Mouse (Mus musculus): ENCODE results near the gene Thsd7a. TPM values are rescaled to one million over a fixed set of nuclear protein-coding genes. Genes with fewer than 3 reads are reported as not detected.

Thsd7a gene
- polyA plus RNA-seq, 1 experiment from 2014 or later = 3.6 TPM

DNA sequence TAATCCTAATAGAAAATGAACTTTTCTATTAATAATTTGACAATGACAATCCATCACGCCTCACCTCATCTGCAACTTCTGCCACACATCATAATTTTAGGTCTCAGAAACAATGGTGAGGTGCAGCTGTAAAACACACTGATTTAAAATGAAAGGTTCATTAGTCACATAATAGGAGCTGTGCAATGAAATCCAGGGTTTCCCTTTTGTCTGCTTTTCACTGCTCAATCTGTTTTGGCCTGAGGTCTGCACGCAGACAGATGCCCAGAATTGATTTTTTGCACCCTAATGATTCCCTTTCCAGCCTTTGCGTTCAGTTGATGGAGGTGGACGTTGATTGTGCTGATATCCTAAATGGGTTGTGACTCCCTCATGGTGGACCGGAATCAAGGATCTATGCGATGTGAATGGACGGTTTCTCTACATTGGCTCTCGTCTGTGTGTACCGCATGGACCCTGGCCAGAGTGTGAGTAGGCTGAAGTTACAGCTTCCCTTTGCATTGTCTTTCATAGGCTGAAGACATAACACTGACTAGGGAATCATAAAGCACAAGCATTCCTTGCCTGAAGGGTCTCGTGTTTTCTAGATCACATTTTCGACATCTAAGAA lies 120.5 kb downstream of the Thsd7a start:
- H3K9ac ChIP-seq = no peak overlapping the region
- no peaks in the 10 kb centered on the region for H3K36me3 ChIP-seq
- 85% methylated on average over 11 of the region's 11 CpGs for WGBS
- no peak for ATAC-seq (ENCODE audit: insufficient number of reproducible peaks, insufficient read depth, low FRiP score, low TSS enrichment, low read depth)
- H3K4me1 ChIP-seq = no peaks in the 10 kb centered on the region
- no peak overlapping the region for H3K27ac ChIP-seq
- H3K27me3 ChIP-seq = no peaks in the 10 kb centered on the region
- H3K9me3 ChIP-seq = no peaks in the 10 kb centered on the region
- no peak overlapping the region for H3K4me3 ChIP-seq
- H3K4me2 ChIP-seq = no peak overlapping the region

DNA sequence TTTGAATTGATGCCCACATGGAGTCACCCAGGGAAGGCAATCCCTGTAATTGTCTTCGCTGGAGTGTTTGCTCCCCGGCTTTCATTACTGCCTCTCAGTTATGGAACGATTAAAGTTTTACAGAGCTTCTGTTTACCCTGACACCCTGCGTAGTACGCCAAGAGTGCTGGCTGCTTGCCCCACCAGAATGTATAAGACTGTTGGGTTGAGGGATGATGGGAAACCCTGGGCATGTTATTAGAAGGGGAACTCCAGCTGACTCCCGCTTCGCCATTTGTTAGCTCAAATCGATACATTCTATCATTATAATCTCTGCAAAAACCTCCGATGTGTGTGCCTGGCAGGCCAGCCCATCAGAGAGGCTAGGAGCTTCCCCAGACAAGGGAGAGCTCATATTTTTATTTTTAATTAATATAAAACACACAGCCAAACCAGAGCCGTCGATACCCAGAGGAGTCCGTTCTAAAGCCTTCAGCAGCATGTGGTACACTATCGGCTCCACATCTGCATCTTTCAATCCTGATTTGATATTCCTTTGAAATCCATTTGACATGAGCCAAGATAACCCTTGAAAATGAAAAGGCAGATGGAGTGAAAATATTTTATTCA lies 142.5 kb downstream of the Thsd7a start:
- Histone ChIP-seq H3K9me3 (no peaks in the 10 kb centered on the region), H3K4me3 (no peak overlapping the region), H3K27me3 (no peaks in the 10 kb centered on the region), H3K27ac (no peak overlapping the region), H3K4me2 (no peak overlapping the region), H3K4me1 (no peaks in the 10 kb centered on the region), H3K9ac (no peak overlapping the region), H3K36me3 (no peaks in the 10 kb centered on the region)
- no peak for ATAC-seq (ENCODE audit: insufficient number of reproducible peaks, insufficient read depth, low FRiP score, low TSS enrichment, low read depth)
- WGBS = 92% methylated on average over 13 of the region's 13 CpGs

DNA sequence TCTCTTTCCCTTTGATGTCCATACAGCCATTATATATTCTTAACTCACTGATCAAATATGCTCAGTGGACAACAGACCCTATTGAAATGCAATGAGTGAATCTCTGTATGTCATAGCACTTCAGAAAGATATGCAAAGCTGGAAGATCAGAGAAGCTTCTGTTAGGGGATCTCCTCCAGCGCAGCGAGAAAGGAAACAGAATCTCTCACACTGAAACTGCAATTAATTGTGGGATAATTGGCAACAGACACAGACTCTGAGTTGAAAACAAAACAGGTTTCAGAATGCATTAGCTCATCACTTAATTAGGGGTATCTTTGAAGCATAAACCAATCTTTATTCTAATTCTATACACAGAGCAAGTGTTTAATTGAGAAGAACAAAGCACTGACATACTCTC lies 146.3 kb downstream of the Thsd7a start:
- H3K4me1 ChIP-seq = no peaks in the 10 kb centered on the region
- no peaks in the 10 kb centered on the region for H3K27me3 ChIP-seq
- H3K4me3 ChIP-seq = no peak overlapping the region
- no peaks in the 10 kb centered on the region for H3K36me3 ChIP-seq
- H3K9me3 ChIP-seq = no peaks in the 10 kb centered on the region
- no peak for ATAC-seq (ENCODE audit: insufficient number of reproducible peaks, insufficient read depth, low FRiP score, low TSS enrichment, low read depth)
- no peak overlapping the region for H3K9ac ChIP-seq
- no peak overlapping the region for H3K4me2 ChIP-seq
- no peak overlapping the region for H3K27ac ChIP-seq
- WGBS = 26% methylated on average over 2 of the region's 2 CpGs

DNA sequence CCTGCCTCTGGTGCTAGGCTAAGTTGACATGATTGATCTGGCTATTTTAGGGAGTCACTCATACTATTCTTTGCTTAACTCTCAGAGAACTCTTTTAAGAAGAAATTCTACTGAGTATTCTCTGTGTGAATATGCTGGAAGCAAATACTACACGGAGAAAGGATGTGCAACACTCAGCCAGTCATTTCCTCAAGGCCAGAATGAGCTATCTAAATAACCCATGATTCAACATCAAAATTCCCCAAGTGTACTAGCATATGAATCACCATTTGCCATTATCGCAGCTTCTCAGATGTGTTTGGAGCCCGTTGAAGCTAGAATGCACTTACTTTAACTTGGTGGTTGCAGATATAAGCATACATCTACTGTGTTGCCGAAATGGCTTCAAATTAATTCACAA lies 147.0 kb downstream of the Thsd7a start:
- Histone ChIP-seq H3K27ac (no peak overlapping the region), H3K36me3 (no peaks in the 10 kb centered on the region), H3K27me3 (no peaks in the 10 kb centered on the region), H3K9me3 (no peaks in the 10 kb centered on the region), H3K4me3 (no peak overlapping the region), H3K9ac (no peak overlapping the region), H3K4me1 (no peaks in the 10 kb centered on the region), H3K4me2 (no peak overlapping the region)
- no peak for ATAC-seq (ENCODE audit: insufficient number of reproducible peaks, insufficient read depth, low FRiP score, low TSS enrichment, low read depth)
- 90% methylated on average over 4 of the region's 4 CpGs for WGBS

DNA sequence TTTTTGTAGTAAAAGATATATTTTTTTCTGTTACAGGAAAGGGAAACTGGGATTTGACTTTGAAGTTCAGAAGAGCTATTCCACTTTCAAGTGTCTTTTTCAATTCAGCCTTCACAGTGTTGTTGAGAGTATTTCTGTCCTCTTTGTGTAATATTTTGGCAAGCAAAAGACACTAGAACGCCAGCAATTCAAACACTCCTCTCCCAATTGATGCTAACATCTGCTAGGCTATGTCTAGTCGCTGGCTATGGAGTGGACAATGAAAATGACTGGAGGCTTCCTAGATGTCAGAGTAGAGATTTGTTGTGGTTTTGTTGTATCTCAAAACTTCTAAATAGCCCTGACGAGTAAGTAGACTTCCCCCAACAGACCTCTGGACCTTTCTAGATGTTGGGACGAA lies 164.8 kb downstream of the Thsd7a start:
- Histone ChIP-seq H3K4me3 (no peak overlapping the region), H3K9me3 (no peaks in the 10 kb centered on the region), H3K9ac (no peak overlapping the region), H3K36me3 (no peaks in the 10 kb centered on the region), H3K4me1 (no peaks in the 10 kb centered on the region), H3K27ac (no peak overlapping the region), H3K27me3 (no peaks in the 10 kb centered on the region), H3K4me2 (no peak overlapping the region)
- ATAC-seq (ENCODE audit: insufficient number of reproducible peaks, insufficient read depth, low FRiP score, low TSS enrichment, low read depth) = no peak
- WGBS = 83% methylated on average over 4 of the region's 4 CpGs

DNA sequence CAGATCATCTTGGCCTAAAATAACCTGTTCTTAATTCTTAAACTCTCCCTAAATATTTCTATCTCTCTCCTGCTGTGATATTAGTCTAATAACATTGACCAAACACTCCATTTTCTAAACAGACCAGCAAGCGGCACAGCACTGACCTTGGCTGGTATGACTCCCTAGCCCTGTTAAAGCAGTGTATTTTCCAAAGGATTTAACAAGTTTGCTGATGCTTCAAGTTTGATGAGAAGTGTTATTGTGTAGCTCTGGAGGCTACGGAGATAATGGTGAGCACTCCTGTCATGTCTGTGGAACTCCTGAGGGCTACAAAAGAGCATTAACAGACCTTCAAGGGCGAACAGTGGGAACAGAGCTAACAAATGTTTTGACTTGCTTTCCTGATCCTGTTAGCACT lies 168.1 kb downstream of the Thsd7a start:
- no peaks in the 10 kb centered on the region for H3K27me3 ChIP-seq
- no peak overlapping the region for H3K4me3 ChIP-seq
- no peak overlapping the region for H3K9ac ChIP-seq
- no peak for ATAC-seq (ENCODE audit: insufficient number of reproducible peaks, insufficient read depth, low FRiP score, low TSS enrichment, low read depth)
- no peaks in the 10 kb centered on the region for H3K4me1 ChIP-seq
- no peaks in the 10 kb centered on the region for H3K9me3 ChIP-seq
- WGBS = 67% methylated on average over 3 of the region's 3 CpGs
- no peaks in the 10 kb centered on the region for H3K36me3 ChIP-seq
- H3K4me2 ChIP-seq = no peak overlapping the region
- no peak overlapping the region for H3K27ac ChIP-seq

DNA sequence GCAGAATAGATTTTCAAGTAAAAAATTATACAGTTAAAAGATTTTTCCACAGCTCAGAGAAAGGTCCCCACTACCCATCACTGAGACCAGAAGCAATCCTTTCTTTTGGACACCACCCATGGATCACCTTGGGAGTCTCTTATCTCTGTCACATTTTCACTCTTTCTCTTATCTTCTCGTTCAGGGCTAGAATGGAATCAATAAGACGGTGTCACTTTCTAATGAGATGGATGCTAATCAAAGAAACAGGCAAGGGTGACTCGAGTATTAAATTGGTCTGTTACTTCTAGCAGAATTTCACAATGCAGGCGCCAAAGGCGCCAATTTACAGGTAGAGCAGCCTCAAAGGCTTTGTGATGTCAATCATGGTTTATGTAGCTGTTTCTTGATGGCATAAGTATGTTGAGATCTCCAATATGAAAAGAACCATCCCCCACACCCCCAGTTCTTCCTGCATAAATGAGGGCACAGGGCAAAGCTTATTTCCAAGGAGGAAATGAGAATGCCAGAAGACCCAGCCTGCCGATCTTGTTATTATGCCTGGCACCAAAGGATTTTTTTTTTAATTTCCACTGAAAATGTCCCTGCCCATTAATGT lies 173.5 kb downstream of the Thsd7a start:
- ATAC-seq (ENCODE audit: insufficient number of reproducible peaks, insufficient read depth, low FRiP score, low TSS enrichment, low read depth) = no peak
- Histone ChIP-seq H3K4me1 (no peaks in the 10 kb centered on the region), H3K27ac (no peak overlapping the region), H3K36me3 (no peaks in the 10 kb centered on the region), H3K4me3 (no peak overlapping the region), H3K9me3 (no peaks in the 10 kb centered on the region), H3K9ac (no peak overlapping the region), H3K27me3 (no peaks in the 10 kb centered on the region), H3K4me2 (no peak overlapping the region)
- WGBS = 86% methylated on average over 6 of the region's 6 CpGs

DNA sequence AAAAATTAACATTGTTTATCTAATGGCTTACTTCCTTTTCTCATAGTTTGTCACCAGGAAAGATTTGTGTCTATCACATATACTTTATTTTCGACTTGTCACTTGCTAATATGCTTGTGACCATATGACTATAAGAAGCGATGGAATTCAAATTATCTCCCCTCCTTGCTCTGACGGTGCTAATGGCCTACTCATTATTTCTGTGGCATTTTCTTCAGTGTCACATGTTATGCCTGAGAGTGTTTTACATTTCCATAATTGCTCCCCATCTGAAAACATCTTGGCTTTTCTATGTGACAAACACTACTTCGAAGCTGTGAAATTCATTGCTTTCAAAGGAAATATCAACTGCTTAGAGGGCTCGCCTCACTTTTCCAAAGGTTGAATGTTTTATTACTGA lies 177.0 kb downstream of the Thsd7a start:
- H3K4me3 ChIP-seq = no peak overlapping the region
- no peaks in the 10 kb centered on the region for H3K36me3 ChIP-seq
- ATAC-seq (ENCODE audit: insufficient number of reproducible peaks, insufficient read depth, low FRiP score, low TSS enrichment, low read depth) = no peak
- 84% methylated on average over 5 of the region's 5 CpGs for WGBS
- H3K4me2 ChIP-seq = no peak overlapping the region
- H3K4me1 ChIP-seq = no peaks in the 10 kb centered on the region
- no peaks in the 10 kb centered on the region for H3K27me3 ChIP-seq
- H3K9ac ChIP-seq = no peak overlapping the region
- H3K27ac ChIP-seq = no peak overlapping the region
- no peaks in the 10 kb centered on the region for H3K9me3 ChIP-seq

DNA sequence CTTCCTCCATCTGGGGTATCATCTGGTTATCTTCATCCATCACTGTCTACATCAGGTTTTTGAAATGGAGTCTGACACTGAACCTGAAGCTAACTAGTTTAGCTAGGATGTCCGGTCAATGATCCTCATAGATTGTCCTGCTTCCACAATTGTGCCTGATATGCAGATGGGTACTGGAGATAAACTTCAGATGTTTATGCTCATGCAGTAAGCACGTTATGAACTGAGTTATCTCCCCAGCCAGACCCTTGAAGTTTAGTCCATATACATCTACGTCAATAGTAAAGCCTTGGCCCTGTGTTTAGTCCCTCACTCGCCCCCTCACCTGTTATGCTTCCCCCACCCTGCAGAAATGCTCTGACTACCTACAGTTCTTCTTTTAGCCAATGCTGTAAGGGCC lies 184.1 kb downstream of the Thsd7a start:
- no peak overlapping the region for H3K9ac ChIP-seq
- H3K36me3 ChIP-seq = no peaks in the 10 kb centered on the region
- H3K27me3 ChIP-seq = no peaks in the 10 kb centered on the region
- H3K4me2 ChIP-seq = no peak overlapping the region
- no peak for ATAC-seq (ENCODE audit: insufficient number of reproducible peaks, insufficient read depth, low FRiP score, low TSS enrichment, low read depth)
- H3K9me3 ChIP-seq = no peaks in the 10 kb centered on the region
- 75% methylated on average over 4 of the region's 4 CpGs for WGBS
- no peak overlapping the region for H3K4me3 ChIP-seq
- H3K4me1 ChIP-seq = no peaks in the 10 kb centered on the region
- H3K27ac ChIP-seq = no peak overlapping the region

DNA sequence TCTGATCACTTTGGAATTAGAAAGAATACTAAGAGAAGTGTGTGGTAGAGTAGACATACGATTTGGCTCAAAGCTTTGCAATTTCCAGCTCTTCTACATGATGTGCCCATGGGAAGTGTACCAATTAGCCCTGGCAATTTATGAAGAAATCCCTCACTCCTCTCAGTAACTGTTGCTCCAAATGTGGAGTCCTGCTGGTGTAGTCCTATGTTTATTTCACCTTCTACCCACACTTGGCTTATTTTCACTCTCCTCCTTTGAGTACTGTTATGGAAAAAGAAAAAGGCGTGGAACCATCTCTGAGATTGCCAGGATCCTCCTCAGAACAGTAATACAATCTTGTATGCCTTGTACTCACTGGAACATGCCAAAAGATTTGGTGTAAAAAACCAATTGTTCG lies 186.9 kb downstream of the Thsd7a start:
- 87% methylated on average over 3 of the region's 3 CpGs for WGBS
- Histone ChIP-seq H3K27ac (no peak overlapping the region), H3K4me1 (no peaks in the 10 kb centered on the region), H3K4me2 (no peak overlapping the region), H3K4me3 (no peak overlapping the region), H3K36me3 (no peaks in the 10 kb centered on the region), H3K9ac (no peak overlapping the region), H3K27me3 (no peaks in the 10 kb centered on the region), H3K9me3 (no peaks in the 10 kb centered on the region)
- ATAC-seq (ENCODE audit: insufficient number of reproducible peaks, insufficient read depth, low FRiP score, low TSS enrichment, low read depth) = no peak

DNA sequence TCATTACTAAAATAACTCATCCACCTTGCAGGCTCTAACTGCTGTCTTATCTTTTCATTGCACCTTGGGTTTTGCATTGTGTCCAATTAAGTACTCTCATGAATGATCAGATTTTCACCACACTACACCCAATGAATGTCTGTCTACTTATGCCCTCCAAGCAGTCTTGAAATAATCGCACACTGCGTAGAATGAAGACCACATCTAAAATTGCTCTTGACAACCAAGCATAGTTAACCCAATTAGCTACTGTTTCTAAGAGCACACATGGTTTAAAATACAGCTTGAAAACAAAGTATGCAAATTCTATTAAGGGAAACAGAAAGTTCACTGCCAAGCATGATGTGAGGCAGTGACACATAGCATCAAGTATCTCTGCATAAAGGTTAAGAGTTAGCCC lies 188.7 kb downstream of the Thsd7a start:
- H3K27ac ChIP-seq = no peak overlapping the region
- H3K4me3 ChIP-seq = no peak overlapping the region
- H3K36me3 ChIP-seq = no peaks in the 10 kb centered on the region
- no peaks in the 10 kb centered on the region for H3K27me3 ChIP-seq
- WGBS = 74% methylated on average over 2 of the region's 2 CpGs
- H3K4me1 ChIP-seq = no peaks in the 10 kb centered on the region
- no peak for ATAC-seq (ENCODE audit: insufficient number of reproducible peaks, insufficient read depth, low FRiP score, low TSS enrichment, low read depth)
- H3K9ac ChIP-seq = no peak overlapping the region
- no peak overlapping the region for H3K4me2 ChIP-seq
- H3K9me3 ChIP-seq = no peaks in the 10 kb centered on the region
